Mouse (Mus musculus): ENCODE data around the gene Hist1h3b. TPM values are rescaled to one million over a fixed set of nuclear protein-coding genes. Genes with fewer than 3 reads are reported as not detected.
"Not testable (repeated sequence)": the region's sequence is repeated elsewhere in the genome, so short reads cannot be mapped to it uniquely, and the experiment has no call there.

Hist1h3b gene
- polyA plus RNA-seq, 1 experiment from 2014 or later = 2.7 TPM

GRCm38 (mm10) chr13:23747081-23747891, 4.8 kb upstream of the Hist1h3b start:
- Histone ChIP-seq H3K36me3 (ENCODE audit: control insufficient read depth, insufficient read depth, low read length) (no peaks in the 10 kb centered on the region), H3K4me2 (peak overlapping the region; percentile 71), H3K4me3 (ENCODE audit: low read depth, low read length) (peak overlapping the region; percentile 37), H3K4me1 (ENCODE audit: control insufficient read depth, insufficient read depth, low read length) (peaks cover 5% of the 10 kb centered on the region), H3K9me3 (replicated peaks; ENCODE audit: control insufficient read depth, low read length) (no peaks in the 10 kb centered on the region), H3K27ac (ENCODE audit: low read depth, low read length) (peak overlapping the region; percentile 100), H3K27me3 (ENCODE audit: control insufficient read depth, insufficient read depth, low read length) (no peaks in the 10 kb centered on the region), H3K9ac (ENCODE audit: low read depth, low read length) (peak overlapping the region; percentile 80)
- 5% methylated on average over 10 of the region's 13 CpGs for WGBS (ENCODE audit: insufficient replicate concordance)
- ATAC-seq (replicated peaks; ENCODE audit: insufficient number of reproducible peaks, low FRiP score, low TSS enrichment) = no peak

- no peak for ATAC-seq (replicated peaks; ENCODE audit: insufficient number of reproducible peaks, low FRiP score, low TSS enrichment)
- Histone ChIP-seq H3K36me3 (ENCODE audit: control insufficient read depth, insufficient read depth, low read length) (no peaks in the 10 kb centered on the region), H3K9ac (ENCODE audit: low read depth, low read length) (peak overlapping the region; percentile 70), H3K4me1 (ENCODE audit: control insufficient read depth, insufficient read depth, low read length) (peaks cover 5% of the 10 kb centered on the region), H3K4me3 (ENCODE audit: low read depth, low read length) (no peak overlapping the region), H3K4me2 (peak overlapping the region; percentile 71), H3K9me3 (replicated peaks; ENCODE audit: control insufficient read depth, low read length) (no peaks in the 10 kb centered on the region), H3K27me3 (ENCODE audit: control insufficient read depth, insufficient read depth, low read length) (no peaks in the 10 kb centered on the region), H3K27ac (ENCODE audit: low read depth, low read length) (peak overlapping the region; percentile 100)
- 12% methylated on average over 4 of the region's 4 CpGs for WGBS (ENCODE audit: insufficient replicate concordance)
Measured at GRCm38 (mm10) chr13:23747892-23748288, 4.2 kb upstream of the Hist1h3b start.

GRCm38 (mm10) chr13:23749563-23750121, 2.4 kb upstream of the Hist1h3b start:
- Histone ChIP-seq H3K9me3 (replicated peaks; ENCODE audit: control insufficient read depth, low read length) (no peaks in the 10 kb centered on the region), H3K36me3 (ENCODE audit: control insufficient read depth, insufficient read depth, low read length) (no peaks in the 10 kb centered on the region)
- 87% methylated on average over 5 of the region's 5 CpGs for WGBS (ENCODE audit: insufficient replicate concordance)

GRCm38 (mm10) chr13:23750839-23751477, 1.1 kb upstream of the Hist1h3b start, which contains the start of gene Hist1h2ab:
Gene Hist1h2ab (plus strand): TSS chr13:23751126.
- Histone ChIP-seq H3K27ac (ENCODE audit: low read depth, low read length) (peak within 1 kb of the TSS; percentile 95), H3K4me2 (peak within 1 kb of the TSS; percentile 66), H3K4me3 (ENCODE audit: low read depth, low read length) (peak within 1 kb of the TSS; percentile 43), H3K9ac (ENCODE audit: low read depth, low read length) (peak within 1 kb of the TSS; percentile 74; the same call in 1 of the 2 replicates)
- H3K36me3 ChIP-seq (ENCODE audit: control insufficient read depth, insufficient read depth, low read length); H3K9me3 ChIP-seq (replicated peaks; ENCODE audit: control insufficient read depth, low read length); H3K27me3 ChIP-seq (ENCODE audit: control insufficient read depth, insufficient read depth, low read length); H3K4me1 ChIP-seq (ENCODE audit: control insufficient read depth, insufficient read depth, low read length): not testable (repeated sequence)
- WGBS (ENCODE audit: insufficient replicate concordance) = 1% methylated on average over 25 of the region's 47 CpGs
- ATAC-seq (replicated peaks; ENCODE audit: insufficient number of reproducible peaks, low FRiP score, low TSS enrichment) = 0 out of 2 replicates have a peak, but pooled peaks have one; percentile 27

More at GRCm38 (mm10) chr13:23749563-23750121, 2.4 kb upstream of the Hist1h3b start:
- H3K9ac ChIP-seq (ENCODE audit: low read depth, low read length) = no peak overlapping the region
- H3K4me1 ChIP-seq (ENCODE audit: control insufficient read depth, insufficient read depth, low read length) = peaks cover 5% of the 10 kb centered on the region
- H3K4me2 ChIP-seq = no peak overlapping the region
- peak overlapping the region; percentile 46; the same call in 1 of the 2 replicates for H3K27ac ChIP-seq (ENCODE audit: low read depth, low read length)
- no peak for ATAC-seq (replicated peaks; ENCODE audit: insufficient number of reproducible peaks, low FRiP score, low TSS enrichment)
- no peak overlapping the region for H3K4me3 ChIP-seq (ENCODE audit: low read depth, low read length)
- no peaks in the 10 kb centered on the region for H3K27me3 ChIP-seq (ENCODE audit: control insufficient read depth, insufficient read depth, low read length)

GRCm38 (mm10) chr13:23751478-23751956, 550 bp upstream of the Hist1h3b start:
- Histone ChIP-seq H3K4me2 (peak overlapping the region; percentile 66), H3K4me3 (ENCODE audit: low read depth, low read length) (peak overlapping the region; percentile 43), H3K27ac (ENCODE audit: low read depth, low read length) (peak overlapping the region; percentile 95), H3K36me3 (ENCODE audit: control insufficient read depth, insufficient read depth, low read length) (no peaks in the 10 kb centered on the region), H3K9ac (ENCODE audit: low read depth, low read length) (peak overlapping the region; percentile 74; the same call in 1 of the 2 replicates), H3K27me3 (ENCODE audit: control insufficient read depth, insufficient read depth, low read length) (no peaks in the 10 kb centered on the region), H3K4me1 (ENCODE audit: control insufficient read depth, insufficient read depth, low read length) (peaks cover 5% of the 10 kb centered on the region), H3K9me3 (replicated peaks; ENCODE audit: control insufficient read depth, low read length) (no peaks in the 10 kb centered on the region)
- 3% methylated on average over 11 of the region's 11 CpGs for WGBS (ENCODE audit: insufficient replicate concordance)
- no peak for ATAC-seq (replicated peaks; ENCODE audit: insufficient number of reproducible peaks, low FRiP score, low TSS enrichment)

GRCm38 (mm10) chr13:23752742-23753172, 690 bp downstream of the Hist1h3b start:
- ATAC-seq (replicated peaks; ENCODE audit: insufficient number of reproducible peaks, low FRiP score, low TSS enrichment) = no peak
- 6% methylated on average over 6 of the region's 6 CpGs for WGBS (ENCODE audit: insufficient replicate concordance)
- Histone ChIP-seq H3K4me1 (ENCODE audit: control insufficient read depth, insufficient read depth, low read length) (peaks cover 8% of the 10 kb centered on the region), H3K9ac (ENCODE audit: low read depth, low read length) (peak overlapping the region; percentile 75), H3K9me3 (replicated peaks; ENCODE audit: control insufficient read depth, low read length) (no peaks in the 10 kb centered on the region), H3K4me2 (peak overlapping the region; percentile 57), H3K27me3 (ENCODE audit: control insufficient read depth, insufficient read depth, low read length) (no peaks in the 10 kb centered on the region), H3K36me3 (ENCODE audit: control insufficient read depth, insufficient read depth, low read length) (no peaks in the 10 kb centered on the region), H3K4me3 (ENCODE audit: low read depth, low read length) (peak overlapping the region; percentile 34), H3K27ac (ENCODE audit: low read depth, low read length) (peak overlapping the region; percentile 81; the same call in 1 of the 2 replicates)

- Histone ChIP-seq H3K27ac (ENCODE audit: low read depth, low read length) (peak overlapping the region; percentile 41; the same call in 1 of the 2 replicates), H3K4me3 (ENCODE audit: low read depth, low read length) (no peak overlapping the region), H3K9me3 (replicated peaks; ENCODE audit: control insufficient read depth, low read length) (no peaks in the 10 kb centered on the region), H3K36me3 (ENCODE audit: control insufficient read depth, insufficient read depth, low read length) (no peaks in the 10 kb centered on the region), H3K27me3 (ENCODE audit: control insufficient read depth, insufficient read depth, low read length) (no peaks in the 10 kb centered on the region), H3K9ac (ENCODE audit: low read depth, low read length) (0 out of 2 replicates have a peak overlapping the region, but pooled peaks have one; percentile 22), H3K4me1 (ENCODE audit: control insufficient read depth, insufficient read depth, low read length) (0 out of 2 replicates have a peak, but pooled peaks cover 3% of the 10 kb centered on the region), H3K4me2 (peak overlapping the region; percentile 57)
- WGBS (ENCODE audit: insufficient replicate concordance) = 57% methylated on average over 4 of the region's 4 CpGs
- no peak for ATAC-seq (replicated peaks; ENCODE audit: insufficient number of reproducible peaks, low FRiP score, low TSS enrichment)
Measured at GRCm38 (mm10) chr13:23753314-23754078, 1.4 kb downstream of the Hist1h3b start.

GRCm38 (mm10) chr13:23755000-23755399, 2.9 kb downstream of the Hist1h3b start:
- H3K4me1 ChIP-seq (ENCODE audit: control insufficient read depth, insufficient read depth, low read length) = peaks cover 5% of the 10 kb centered on the region; the same call in 1 of the 2 replicates
- no peak for ATAC-seq (replicated peaks; ENCODE audit: insufficient number of reproducible peaks, low FRiP score, low TSS enrichment)

More at GRCm38 (mm10) chr13:23755000-23755399, 2.9 kb downstream of the Hist1h3b start:
- no peak overlapping the region for H3K4me3 ChIP-seq (ENCODE audit: low read depth, low read length)
- no peak overlapping the region for H3K9ac ChIP-seq (ENCODE audit: low read depth, low read length)
- H3K27ac ChIP-seq (ENCODE audit: low read depth, low read length) = 0 out of 2 replicates have a peak overlapping the region, but pooled peaks have one; percentile 22
- H3K36me3 ChIP-seq (ENCODE audit: control insufficient read depth, insufficient read depth, low read length) = no peaks in the 10 kb centered on the region
- no peaks in the 10 kb centered on the region for H3K27me3 ChIP-seq (ENCODE audit: control insufficient read depth, insufficient read depth, low read length)
- no peaks in the 10 kb centered on the region for H3K9me3 ChIP-seq (replicated peaks; ENCODE audit: control insufficient read depth, low read length)
- no peak overlapping the region for H3K4me2 ChIP-seq

Data from heart, embryonic 11.5 days (tissue).